7 mouse cellular contexts compared by ENCODE assay signal in genomic region chr5:101537518-101538380, GRCm38 (mm10).
DNase-seq lines count a peak whose midpoint lies in the region; ATAC-seq and TF ChIP-seq lines count a peak whose summit lies in the region.

No protein-coding gene starts in this region.

- no peak for ATAC-seq in lung, embryonic 15.5 days (ENCODE audit: borderline replicate concordance, extremely low read depth, low FRiP score, low TSS enrichment)
- ATAC-seq in forebrain, embryonic 12.5 days (ENCODE audit: low FRiP score), result peak; percentile 76
- no peak for ATAC-seq in limb, embryonic 14.5 days (ENCODE audit: low FRiP score, low read depth)
- ATAC-seq in stomach, embryonic 15.5 days (ENCODE audit: insufficient read depth, low FRiP score, low read depth), result no peak

- DNase-seq in lung, postnatal 14 days, result no peak
- no peak for DNase-seq in limb, embryonic 14.5 days (ENCODE audit: low spot score)
- DNase-seq in cerebellum, adult 9-10 months, result no peak
- no peak for DNase-seq in layer of hippocampus, postnatal 25 days (ENCODE audit: extremely low spot score in 1 of 2, low spot score in 1 of 2)

- H3K9ac ChIP-seq in lung, embryonic 15.5 days, result no peak overlapping the region
- H3K9ac ChIP-seq in forebrain, embryonic 12.5 days, result no peak overlapping the region
- H3K9ac ChIP-seq in limb, embryonic 14.5 days (ENCODE audit: low read depth, low read length, severe bottlenecking), result no peak overlapping the region
- no peak overlapping the region for H3K9ac ChIP-seq in stomach, embryonic 15.5 days

- WGBS in lung, embryonic 15.5 days, result 10% methylated on average over 23 of the region's 23 CpGs
- WGBS in forebrain, embryonic 12.5 days, result 0% methylated on average over 23 of the region's 23 CpGs
- WGBS in limb, embryonic 14.5 days, result 2% methylated on average over 23 of the region's 23 CpGs
- 16% methylated on average over 23 of the region's 23 CpGs for WGBS in stomach, embryonic 15.5 days

- H3K9me3 ChIP-seq in lung, embryonic 15.5 days, result no peaks in the 10 kb centered on the region
- H3K9me3 ChIP-seq in forebrain, embryonic 12.5 days, result no peaks in the 10 kb centered on the region
- no peaks in the 10 kb centered on the region for H3K9me3 ChIP-seq in limb, embryonic 14.5 days (ENCODE audit: control insufficient read depth, low read length)
- no peaks in the 10 kb centered on the region for H3K9me3 ChIP-seq in stomach, embryonic 15.5 days

- H3K4me2 ChIP-seq in lung, embryonic 15.5 days, result peak overlapping the region; percentile 36
- peak overlapping the region; percentile 31 for H3K4me2 ChIP-seq in forebrain, embryonic 12.5 days
- H3K4me2 ChIP-seq in limb, embryonic 14.5 days (replicated peaks; ENCODE audit: low read depth, low read length, severe bottlenecking), result peak overlapping the region; percentile 51
- H3K4me2 ChIP-seq in stomach, embryonic 15.5 days, result peak overlapping the region; percentile 36

- no peaks in the 10 kb centered on the region for H3K36me3 ChIP-seq in lung, embryonic 15.5 days
- H3K36me3 ChIP-seq in forebrain, embryonic 12.5 days (replicated peaks), result no peaks in the 10 kb centered on the region
- no peaks in the 10 kb centered on the region for H3K36me3 ChIP-seq in limb, embryonic 14.5 days (ENCODE audit: control insufficient read depth, insufficient read depth, low read length)
- H3K36me3 ChIP-seq in stomach, embryonic 15.5 days, result no peaks in the 10 kb centered on the region

- 0 out of 2 replicates have a peak, but pooled peaks cover 5% of the 10 kb centered on the region for H3K4me1 ChIP-seq in lung, embryonic 15.5 days
- H3K4me1 ChIP-seq in forebrain, embryonic 12.5 days, result peaks cover 18% of the 10 kb centered on the region
- H3K4me1 ChIP-seq in limb, embryonic 14.5 days (ENCODE audit: control insufficient read depth, insufficient read depth, low read length), result peaks cover 13% of the 10 kb centered on the region; the same call in 1 of the 2 replicates
- H3K4me1 ChIP-seq in stomach, embryonic 15.5 days, result peaks cover 8% of the 10 kb centered on the region; the same call in 1 of the 2 replicates

- H3K27me3 ChIP-seq in lung, embryonic 15.5 days, result peaks cover 53% of the 10 kb centered on the region
- H3K27me3 ChIP-seq in forebrain, embryonic 12.5 days, result peaks cover 94% of the 10 kb centered on the region
- H3K27me3 ChIP-seq in limb, embryonic 14.5 days (ENCODE audit: control insufficient read depth, insufficient read depth, low read length), result peaks cover 48% of the 10 kb centered on the region
- peaks cover 14% of the 10 kb centered on the region for H3K27me3 ChIP-seq in stomach, embryonic 15.5 days (replicated peaks)

- H3K27ac ChIP-seq in lung, embryonic 15.5 days, result no peak overlapping the region
- no peak overlapping the region for H3K27ac ChIP-seq in forebrain, embryonic 12.5 days
- no peak overlapping the region for H3K27ac ChIP-seq in limb, embryonic 14.5 days (replicated peaks; ENCODE audit: low read depth, low read length)
- H3K27ac ChIP-seq in stomach, embryonic 15.5 days, result no peak overlapping the region

- no peak for TF ChIP-seq POLR2A in limb, embryonic 14.5 days (IDR thresholded peaks at IDR 0.05; ENCODE audit: borderline replicate concordance, extremely low read depth, insufficient read depth, insufficient read length)

- H3K4me3 ChIP-seq in lung, embryonic 15.5 days, result 0 out of 2 replicates have a peak overlapping the region, but pooled peaks have one; percentile 8
- no peak overlapping the region for H3K4me3 ChIP-seq in forebrain, embryonic 12.5 days (replicated peaks)
- H3K4me3 ChIP-seq in limb, embryonic 14.5 days (replicated peaks; ENCODE audit: low read length), result peak overlapping the region; percentile 18
- H3K4me3 ChIP-seq in stomach, embryonic 15.5 days (replicated peaks), result peak overlapping the region; percentile 6; the same call in 1 of the 2 replicates
